Mouse (Mus musculus): Measurements from ENCODE around the gene Agbl5.

Gene Agbl5

DNA sequence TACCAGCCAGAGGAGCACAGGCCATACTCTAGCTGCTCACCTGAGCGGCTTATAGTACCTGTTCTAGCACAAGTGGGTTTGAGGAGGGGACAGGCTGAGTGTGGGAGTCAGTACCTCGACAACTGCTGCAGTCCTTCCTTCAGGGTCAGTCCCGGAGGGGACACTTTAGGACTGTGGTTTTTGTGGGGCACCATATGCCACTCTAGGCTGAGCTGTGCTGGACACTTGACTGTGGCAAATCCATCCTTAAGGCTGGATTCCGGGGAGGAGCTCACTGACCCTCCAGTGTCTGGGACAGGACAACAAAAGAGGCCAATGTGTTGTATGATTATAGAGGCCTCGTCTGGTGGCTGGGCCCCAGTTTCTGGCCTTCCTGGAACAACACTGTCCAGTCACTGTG is 64.1 kb downstream of the Agbl5 start:
- no peak for DNase-seq (ENCODE audit: low spot score)

DNA sequence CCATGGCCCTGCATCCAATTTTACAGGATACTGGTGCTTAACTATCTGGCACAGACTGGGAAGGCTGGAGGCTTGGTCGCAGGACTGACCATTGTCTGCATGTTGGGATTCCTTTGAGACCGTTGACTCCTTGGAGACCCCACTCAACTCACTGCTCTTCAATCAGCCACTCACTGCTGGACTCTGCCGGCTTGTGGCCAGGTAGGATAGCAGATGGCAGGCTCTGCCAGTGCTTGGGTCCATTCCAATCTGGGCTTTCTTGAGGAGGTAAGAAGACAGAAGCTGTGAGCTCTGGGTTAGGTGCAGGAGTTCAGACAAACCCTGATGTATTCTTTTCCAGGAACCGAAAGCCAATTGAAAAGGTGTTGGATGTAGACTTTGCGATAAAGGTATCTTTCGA is 65.6 kb downstream of the Agbl5 start:
- no peak for DNase-seq (ENCODE audit: low spot score)

DNA sequence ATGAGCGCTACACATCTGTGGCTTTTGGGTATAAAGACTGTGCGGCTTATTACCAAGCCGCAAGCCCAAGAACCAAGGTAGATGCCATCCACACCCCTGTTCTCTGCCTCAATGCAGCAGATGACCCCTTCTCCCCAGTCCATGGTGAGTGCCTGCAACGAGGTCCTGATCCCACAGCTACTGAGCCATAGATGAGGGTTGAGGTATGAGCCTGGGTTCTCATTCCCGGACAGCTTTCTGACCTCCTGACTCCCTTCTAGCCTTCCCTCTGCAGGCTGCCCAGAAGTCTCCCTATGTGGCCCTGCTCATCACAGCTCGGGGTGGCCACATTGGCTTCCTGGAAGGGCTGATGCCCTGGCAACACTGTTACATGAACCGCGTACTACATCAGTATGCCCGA is 66.1 kb downstream of the Agbl5 start:
- DNase-seq (ENCODE audit: low spot score), result no peak

DNA sequence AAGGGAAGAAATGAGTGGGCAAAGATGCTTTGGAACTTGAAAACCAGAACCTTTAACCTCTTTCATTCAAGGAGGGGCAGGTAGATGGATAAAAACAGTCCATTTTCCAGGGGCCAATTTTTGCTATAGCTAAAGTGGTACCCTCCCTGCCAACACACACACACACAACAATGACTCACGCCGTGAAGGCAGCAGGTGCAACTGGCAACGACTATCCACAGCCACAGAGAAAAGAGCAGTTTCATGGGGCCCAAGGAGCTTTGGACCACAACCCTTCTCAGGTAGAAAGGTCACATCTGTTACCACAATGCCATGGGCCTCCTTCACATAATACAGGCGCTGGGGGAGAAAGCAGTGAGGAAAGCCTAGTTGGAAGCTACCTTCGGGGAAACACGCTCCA is 67.3 kb downstream of the Agbl5 start:
- no peak for DNase-seq (ENCODE audit: low spot score)

Data from lung, postnatal 25 days (tissue).